Mouse (Mus musculus) embryonic fibroblast, embryonic 13.5 days (primary cell): ENCODE results near the gene Fam210b. TPM values are rescaled to one million over a fixed set of nuclear protein-coding genes. Genes with fewer than 3 reads are reported as not detected.
A peak's percentile ranks its signal among the peaks of the same experiment; 100 is the strongest.

Source experiments
- H3K27ac ChIP-seq: 2 replicates; pipeline ENCODE4 v1.5.1; 2012; ENCODE audit warnings: low read length, control low read depth, inconsistent platforms; ENCODE audit not compliant: insufficient read depth
- H3K4me1 ChIP-seq: 2 replicates; pipeline ENCODE4 v1.6.1; 2011; ENCODE audit warnings: low read length; ENCODE audit not compliant: control insufficient read depth, insufficient read depth
- H3K4me3 ChIP-seq: 2 replicates; pipeline ENCODE4 v1.5.1; 2011; ENCODE audit warnings: mild to moderate bottlenecking, control low read depth, low read length; ENCODE audit not compliant: insufficient read depth
- CTCF ChIP-seq: IDR thresholded peaks from 2 replicates; pipeline ENCODE4 v1.5.1; 2011; ENCODE audit warnings: mild to moderate bottlenecking, control low read depth, low read length, moderate library complexity, borderline replicate concordance; ENCODE audit not compliant: insufficient read depth
- POLR2A ChIP-seq: IDR thresholded peaks from 2 replicates; pipeline ENCODE4 v1.6.1; 2011; ENCODE audit warnings: low read depth, mild to moderate bottlenecking, control low read depth, low read length, moderate library complexity
- polyA plus RNA-seq: library from polyadenylated mRNA; stranded (reverse); fragments of >200 nt; gene quantifications from 2 replicates; pipeline ENCODE4 v1.2.4, GENCODE M21; 2011; ENCODE audit warnings: low read depth; ENCODE audit not compliant: missing spikeins, insufficient read length

The Fam210b gene
- polyA plus RNA-seq, 1 experiment = 11.8 TPM

- H3K27ac ChIP-seq = no peak overlapping the region
- no peak overlapping the region for H3K4me3 ChIP-seq
- no peaks in the 10 kb centered on the region for H3K4me1 ChIP-seq
- TF ChIP-seq POLR2A (no peak), CTCF (no peak)
These were observed 36.0 kb downstream of the Fam210b start for GRCm38 (mm10) chr2:172381341-172381740.

GRCm38 (mm10) chr2:172381898-172382297 lies 36.5 kb downstream of the Fam210b start:
- no peaks in the 10 kb centered on the region for H3K4me1 ChIP-seq
- no peak overlapping the region for H3K27ac ChIP-seq
- H3K4me3 ChIP-seq = no peak overlapping the region
- no peak for TF ChIP-seq CTCF
- no peak for TF ChIP-seq POLR2A

- Histone ChIP-seq H3K4me3 (no peak overlapping the region), H3K27ac (no peak overlapping the region), H3K4me1 (no peaks in the 10 kb centered on the region)
- TF ChIP-seq POLR2A = no peak
- no peak for TF ChIP-seq CTCF
These were observed 39.4 kb downstream of the Fam210b start for GRCm38 (mm10) chr2:172384715-172385114.

- H3K4me1 ChIP-seq = 0 out of 2 replicates have a peak, but pooled peaks cover 3% of the 10 kb centered on the region
- no peak overlapping the region for H3K27ac ChIP-seq
- no peak overlapping the region for H3K4me3 ChIP-seq
- no peak for TF ChIP-seq CTCF
- TF ChIP-seq POLR2A = no peak
These were observed 45.0 kb downstream of the Fam210b start for GRCm38 (mm10) chr2:172390341-172390740.

GRCm38 (mm10) chr2:172392041-172392521 lies 46.7 kb downstream of the Fam210b start:
- Histone ChIP-seq H3K4me1 (0 out of 2 replicates have a peak, but pooled peaks cover 3% of the 10 kb centered on the region), H3K27ac (peak overlapping the region; percentile 19; the same call in 1 of the 2 replicates), H3K4me3 (no peak overlapping the region)
- TF ChIP-seq CTCF (no peak), POLR2A (no peak; the same call in 1 of the 2 replicates)

GRCm38 (mm10) chr2:172393391-172394051 lies 48.2 kb downstream of the Fam210b start, which contains the start of gene Cass4:
Cass4 (plus strand) TSS chr2:172393794.
- no peak within 1 kb of the TSS for H3K4me3 ChIP-seq
- H3K27ac ChIP-seq = no peak within 1 kb of the TSS
- no peak for TF ChIP-seq POLR2A
- TF ChIP-seq CTCF = no peak
- 0 out of 2 replicates have a peak, but pooled peaks cover 3% of the 10 kb centered on the region for H3K4me1 ChIP-seq

- TF ChIP-seq CTCF = no peak
- no peak for TF ChIP-seq POLR2A
- Histone ChIP-seq H3K27ac (no peak overlapping the region), H3K4me3 (no peak overlapping the region), H3K4me1 (0 out of 2 replicates have a peak, but pooled peaks cover 3% of the 10 kb centered on the region)
These were observed 48.7 kb downstream of the Fam210b start for GRCm38 (mm10) chr2:172394052-172394392.

- Histone ChIP-seq H3K4me1 (0 out of 2 replicates have a peak, but pooled peaks cover 3% of the 10 kb centered on the region), H3K27ac (no peak overlapping the region)
- no peak for TF ChIP-seq POLR2A
- TF ChIP-seq CTCF = no peak
These were observed 49.3 kb downstream of the Fam210b start for GRCm38 (mm10) chr2:172394671-172395070.

GRCm38 (mm10) chr2:172395961-172396360 lies 50.6 kb downstream of the Fam210b start:
- Histone ChIP-seq H3K4me1 (0 out of 2 replicates have a peak, but pooled peaks cover 3% of the 10 kb centered on the region), H3K4me3 (no peak overlapping the region), H3K27ac (no peak overlapping the region)
- TF ChIP-seq POLR2A (no peak), CTCF (no peak)

More at GRCm38 (mm10) chr2:172394671-172395070, 49.3 kb downstream of the Fam210b start:
- H3K4me3 ChIP-seq = no peak overlapping the region

GRCm38 (mm10) chr2:172399901-172400300 lies 54.5 kb downstream of the Fam210b start:
- no peak overlapping the region for H3K4me3 ChIP-seq
- no peaks in the 10 kb centered on the region for H3K4me1 ChIP-seq
- TF ChIP-seq POLR2A (no peak), CTCF (no peak)
- no peak overlapping the region for H3K27ac ChIP-seq
